Mouse (Mus musculus): ENCODE data around the gene St6galnac3.

St6galnac3 gene

DNA sequence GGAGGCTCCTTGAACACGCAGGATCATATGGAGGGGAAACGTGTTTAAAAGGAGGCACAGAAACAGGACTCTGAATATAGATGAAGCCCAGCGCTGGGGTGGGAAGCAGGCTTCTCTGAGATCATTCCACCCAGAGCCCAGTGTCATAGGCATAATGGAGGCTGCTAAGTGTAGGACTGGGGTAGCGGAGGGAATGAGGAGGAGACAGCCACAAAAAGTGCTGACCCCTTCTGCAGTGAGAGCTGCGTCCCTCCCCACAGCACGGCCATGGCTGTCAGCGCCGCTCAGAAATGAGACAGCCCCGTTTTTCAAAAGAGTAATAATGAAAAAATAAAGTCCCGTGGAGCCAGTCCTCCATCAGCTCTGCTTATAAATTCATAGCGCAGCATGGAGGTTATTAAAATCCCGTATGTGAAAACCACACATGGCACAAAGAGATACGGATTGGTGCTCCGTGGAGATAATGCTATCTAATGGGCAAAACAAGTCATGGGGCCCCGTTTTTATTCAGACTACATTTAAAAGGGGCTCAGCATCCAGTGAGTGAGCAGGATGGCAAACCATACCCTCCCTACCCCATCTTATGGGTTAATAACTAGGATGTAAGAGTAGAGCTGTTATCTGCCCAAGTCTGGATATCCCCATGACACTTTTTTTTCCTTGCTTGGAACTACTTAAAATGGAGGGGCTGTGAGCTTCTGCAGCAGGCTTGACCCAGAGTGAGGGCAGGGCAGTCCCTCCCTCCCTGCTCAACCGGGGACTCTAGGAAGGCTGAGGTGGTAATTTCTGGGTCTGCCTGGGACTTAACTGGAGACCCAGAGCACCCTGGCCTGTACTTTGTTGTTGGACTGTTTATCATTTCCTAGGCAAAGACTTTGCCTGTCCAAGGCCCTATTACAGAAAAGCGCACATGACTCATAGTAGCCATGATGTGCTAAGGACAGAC is 288.6 kb downstream of the St6galnac3 start:
- ChIA-PET POLR2A (interaction anchor here in 1 of 4 experiments (0.9 kb wide), 1 partner anchor 17 kb away, joined by 6 read pairs; no protein-coding TSS in a partner anchor), CTCF (no interaction called here)

DNA sequence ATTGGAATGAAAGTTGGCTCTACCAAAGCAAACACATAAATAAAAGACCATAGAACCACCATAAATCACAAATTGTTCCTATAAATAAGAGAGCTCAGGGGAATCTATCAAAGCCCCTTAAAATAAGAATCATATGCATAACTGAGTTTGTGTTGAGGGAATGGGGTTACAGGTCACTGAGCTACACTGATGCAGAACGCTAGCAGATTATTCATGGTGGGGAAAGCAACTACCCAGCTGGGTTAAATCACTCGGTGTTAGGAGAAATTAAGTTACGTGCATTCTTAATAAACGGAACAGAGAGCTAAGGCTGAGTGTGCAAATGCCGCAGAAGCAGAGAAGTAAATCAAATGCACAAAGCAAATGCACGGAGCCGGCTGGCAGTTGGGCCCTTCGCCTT is 292.0 kb downstream of the St6galnac3 start:
- ChIA-PET CTCF (interaction anchor here in 1 of 4 experiments (0.5 kb wide), 1 partner anchor 389 kb away, joined by 6 read pairs; no protein-coding TSS in a partner anchor), POLR2A (interaction anchor here in 1 of 4 experiments (1.2 kb wide), 1 partner anchor 21 kb away, joined by 5 read pairs; no protein-coding TSS in a partner anchor)

DNA sequence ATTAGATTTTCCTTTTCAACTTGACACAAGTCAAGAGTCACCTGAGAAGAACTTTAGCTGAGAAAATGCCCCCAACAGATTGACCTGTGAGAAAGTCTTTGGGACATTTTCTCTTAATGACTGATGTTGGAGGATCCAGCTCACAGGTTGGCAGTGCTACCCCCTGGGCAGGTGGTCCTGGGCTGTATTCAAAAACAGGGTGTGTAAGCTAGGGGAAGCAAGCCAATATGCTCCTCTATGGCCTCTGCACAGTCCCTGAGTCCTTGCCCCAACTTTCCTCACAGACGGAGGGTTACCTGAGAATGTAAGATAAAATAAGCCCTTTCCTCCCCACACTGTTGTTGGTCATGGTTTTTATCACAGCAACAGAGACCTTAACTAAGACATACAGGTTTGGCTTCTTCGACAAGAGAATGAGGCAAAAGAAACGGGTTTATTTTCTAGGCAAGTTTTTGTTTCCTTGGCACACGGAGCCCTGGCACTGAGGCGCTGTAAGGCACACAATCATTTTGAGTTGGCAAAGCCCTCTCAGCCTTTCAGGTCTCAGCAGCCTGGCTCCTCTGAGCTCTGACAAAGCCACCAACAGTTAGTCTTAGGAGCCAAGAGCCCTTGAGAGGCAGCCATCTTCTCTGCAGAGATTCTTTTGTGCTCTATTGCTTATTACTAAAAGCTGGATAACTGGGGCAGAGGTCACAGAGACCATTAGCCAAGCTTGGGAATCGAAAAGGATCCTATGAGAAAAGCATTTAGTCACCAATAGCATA is 292.7 kb downstream of the St6galnac3 start:
- ChIA-PET CTCF (interaction anchor here in 1 of 4 experiments (0.6 to 0.7 kb wide), 2 partner anchors 16 to 172 kb away, joined by 3 read pairs; no protein-coding TSS in a partner anchor), POLR2A (interaction anchor here in 1 of 4 experiments (1.2 kb wide), 1 partner anchor 21 kb away, joined by 5 read pairs; no protein-coding TSS in a partner anchor)

DNA sequence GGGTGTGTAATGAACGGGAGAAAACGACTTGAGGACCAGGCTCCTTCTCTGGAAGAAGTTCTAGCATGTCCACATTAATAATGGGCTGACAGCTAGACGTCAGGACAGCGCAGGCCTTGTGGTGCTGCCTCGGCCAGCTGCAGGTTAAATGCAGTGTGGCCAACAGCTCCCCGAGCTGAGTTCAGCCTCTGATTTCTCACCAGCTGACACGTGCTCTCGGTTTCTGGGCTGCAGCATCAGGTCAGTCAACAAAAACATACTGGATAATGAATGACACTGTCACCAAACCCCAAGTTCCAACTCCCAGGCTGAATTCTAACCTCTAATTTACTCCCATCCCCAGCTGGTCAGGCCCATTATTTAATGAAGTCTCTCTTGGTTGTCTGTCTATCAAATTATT is 295.1 kb downstream of the St6galnac3 start:
- CTCF ChIA-PET = no interaction called here
- POLR2A ChIA-PET = no interaction called here

DNA sequence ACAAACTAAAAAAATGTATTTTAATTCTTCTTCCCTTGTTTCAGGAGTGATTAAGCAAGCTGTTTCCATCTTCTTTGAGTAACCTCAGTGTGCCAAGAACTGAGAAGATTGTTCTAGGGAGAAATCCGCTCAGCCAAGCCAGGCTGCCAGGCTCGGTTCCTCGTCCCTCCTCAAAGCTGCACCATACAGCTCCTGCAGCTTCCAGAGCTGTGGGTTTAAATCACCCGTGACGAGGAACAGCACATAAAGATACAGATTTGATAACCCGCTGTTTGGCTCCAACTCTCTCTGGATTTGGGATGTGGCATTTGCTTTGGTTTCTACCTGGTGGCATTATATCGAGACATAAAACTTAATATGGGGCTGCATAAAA is 303.1 kb downstream of the St6galnac3 start:
- POLR2A ChIA-PET = interaction anchor here in 2 of 4 experiments (0.5 to 0.7 kb wide), 4 partner anchors 9 to 573 kb away, joined by 3 to 5 read pairs (median 3); no protein-coding TSS in a partner anchor
- CTCF ChIA-PET = no interaction called here

DNA sequence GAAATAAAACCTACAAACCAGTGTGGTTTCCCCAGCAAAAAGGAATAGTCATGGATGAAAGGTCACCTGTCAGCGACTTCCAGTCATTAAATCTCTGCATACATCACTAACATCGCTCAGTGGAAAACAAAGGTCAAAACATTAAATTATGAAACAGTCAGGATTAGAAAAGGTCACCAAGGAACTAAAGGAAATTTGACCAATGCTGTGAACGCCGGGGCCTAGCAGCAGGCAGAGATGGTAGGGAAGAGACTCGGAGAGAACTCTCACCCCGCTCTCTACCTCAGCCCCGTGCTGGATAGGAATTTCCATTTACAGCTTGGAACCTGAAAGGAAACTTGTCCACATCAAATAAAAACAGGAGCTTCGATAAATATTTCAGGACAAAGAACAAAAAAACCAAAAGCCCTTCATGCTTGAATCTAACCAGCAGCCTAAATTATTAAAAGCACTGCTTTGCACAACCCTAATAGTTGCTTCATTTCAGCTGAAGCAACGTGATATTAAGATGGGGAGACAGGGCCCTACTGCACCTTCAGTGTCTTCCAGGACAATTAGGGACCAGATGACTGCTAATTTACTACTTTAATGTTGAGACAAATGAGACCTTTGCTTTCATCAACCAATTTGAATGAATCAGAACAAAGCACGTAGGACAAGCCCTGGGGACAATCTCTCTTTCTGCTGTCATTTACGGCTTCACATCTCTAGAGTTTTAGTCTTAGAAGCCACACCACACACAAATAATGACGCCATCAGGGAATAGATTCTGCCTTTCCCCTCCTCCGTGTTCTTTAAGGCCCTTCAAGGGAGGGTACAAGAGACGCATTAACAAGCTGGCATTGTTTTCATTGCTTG is 303.7 kb downstream of the St6galnac3 start:
- ChIA-PET CTCF (interaction anchor here in 1 of 4 experiments (1.0 kb wide), 1 partner anchor 57 kb away, joined by 8 read pairs; no protein-coding TSS in a partner anchor), POLR2A (interaction anchor here in 2 of 4 experiments (0.5 to 0.7 kb wide), 2 partner anchors 8 to 36 kb away, joined by 3 to 5 read pairs; no protein-coding TSS in a partner anchor)

DNA sequence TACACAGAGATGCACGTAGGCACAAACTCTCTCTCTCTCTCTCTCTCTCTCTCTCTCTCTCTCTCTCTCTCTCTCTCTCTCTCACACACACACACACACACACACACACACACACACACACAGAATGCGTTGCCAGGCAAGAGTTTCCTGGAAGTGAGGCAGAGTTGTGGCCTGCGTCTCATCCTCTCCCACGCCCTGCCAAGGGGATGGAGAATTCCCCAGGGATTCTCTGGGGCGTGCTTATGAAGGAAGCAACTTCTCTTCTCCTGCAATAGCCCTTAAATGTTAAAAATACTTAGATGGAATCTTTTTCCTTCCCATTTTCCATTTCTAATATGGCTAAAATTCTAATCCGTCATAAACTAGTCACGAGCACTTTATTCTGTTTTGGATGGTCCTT is 305.6 kb downstream of the St6galnac3 start:
- POLR2A ChIA-PET = interaction anchor here in 1 of 4 experiments (0.7 kb wide), 1 partner anchor 117 kb away, joined by 3 read pairs; no protein-coding TSS in a partner anchor
- CTCF ChIA-PET = no interaction called here

DNA sequence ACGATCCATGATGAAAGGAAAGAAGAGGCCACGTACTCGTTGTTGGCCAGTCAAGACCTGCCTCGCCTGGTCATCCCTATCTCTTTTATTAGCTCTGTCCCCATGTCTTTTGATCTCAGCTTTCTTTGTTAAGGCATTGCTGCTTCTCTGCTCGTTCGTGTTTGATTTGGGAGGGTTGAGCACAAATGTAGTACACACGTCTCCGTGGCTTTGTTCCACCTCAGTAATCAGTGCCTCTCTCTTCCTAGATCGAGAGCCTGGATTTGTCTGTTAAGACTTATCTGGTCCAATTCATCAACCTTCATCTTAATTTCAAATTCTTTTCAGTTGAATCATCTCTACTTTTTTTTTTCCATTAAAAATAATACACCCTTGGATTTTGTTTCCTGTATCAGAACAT is 308.0 kb downstream of the St6galnac3 start:
- POLR2A ChIA-PET = interaction anchor here in 1 of 4 experiments (0.6 kb wide), 1 partner anchor 222 kb away, joined by 3 read pairs; no protein-coding TSS in a partner anchor

DNA sequence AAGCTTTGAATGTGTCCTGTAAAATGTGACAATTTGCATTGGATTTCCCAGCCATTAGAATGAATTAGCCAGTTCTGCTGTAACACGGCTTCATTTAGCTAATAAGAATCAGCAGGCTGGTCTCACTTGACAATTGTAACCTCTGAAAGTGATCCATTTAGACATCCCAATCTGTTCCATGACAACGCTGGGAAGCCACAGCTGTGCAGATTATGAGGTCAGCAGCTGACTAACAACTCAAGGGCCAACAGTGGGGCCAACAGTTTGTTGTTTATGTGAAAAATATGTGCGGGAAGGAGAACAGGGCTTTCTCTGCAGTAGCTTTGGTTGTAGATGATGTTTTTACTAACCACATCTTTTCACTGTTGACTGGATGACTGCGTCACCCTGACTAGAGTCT is 308.6 kb downstream of the St6galnac3 start:
- POLR2A ChIA-PET = interaction anchor here in 1 of 4 experiments (0.6 kb wide), 2 partner anchors 222 to 952 kb away, joined by 3 to 13 read pairs; no protein-coding TSS in a partner anchor
- CTCF ChIA-PET = interaction anchor here in 1 of 4 experiments (0.6 kb wide), 1 partner anchor 15 kb away, joined by 3 read pairs; no protein-coding TSS in a partner anchor

More for the DNA sequence above, 308.0 kb downstream of the St6galnac3 start:
- CTCF ChIA-PET = interaction anchor here in 1 of 4 experiments (0.6 to 0.8 kb wide), 2 partner anchors 419 to 1162 kb away, joined by 3 read pairs; no protein-coding TSS in a partner anchor

DNA sequence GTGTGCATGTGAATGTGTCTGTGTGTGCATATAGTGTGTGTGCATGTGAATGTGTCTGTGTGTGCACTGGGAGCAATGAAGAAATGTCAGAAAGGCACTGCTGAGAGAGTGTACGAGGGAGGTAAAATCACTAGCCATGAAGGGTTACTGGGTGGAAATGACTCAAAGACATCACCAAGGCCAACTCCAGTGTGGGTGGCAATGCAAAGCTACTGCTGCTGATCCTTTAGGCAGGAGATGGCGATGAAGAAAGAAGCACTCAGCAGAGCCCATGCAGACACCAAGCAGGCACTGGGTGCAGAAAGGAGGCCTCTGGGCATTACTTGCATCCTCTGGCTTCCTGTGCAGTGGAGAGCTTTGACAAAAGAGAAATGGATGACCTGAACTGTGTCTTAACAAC is 310.8 kb downstream of the St6galnac3 start:
- POLR2A ChIA-PET = interaction anchor here in 1 of 4 experiments (0.7 kb wide), 1 partner anchor 838 kb away, joined by 3 read pairs; no protein-coding TSS in a partner anchor
- CTCF ChIA-PET = no interaction called here

DNA sequence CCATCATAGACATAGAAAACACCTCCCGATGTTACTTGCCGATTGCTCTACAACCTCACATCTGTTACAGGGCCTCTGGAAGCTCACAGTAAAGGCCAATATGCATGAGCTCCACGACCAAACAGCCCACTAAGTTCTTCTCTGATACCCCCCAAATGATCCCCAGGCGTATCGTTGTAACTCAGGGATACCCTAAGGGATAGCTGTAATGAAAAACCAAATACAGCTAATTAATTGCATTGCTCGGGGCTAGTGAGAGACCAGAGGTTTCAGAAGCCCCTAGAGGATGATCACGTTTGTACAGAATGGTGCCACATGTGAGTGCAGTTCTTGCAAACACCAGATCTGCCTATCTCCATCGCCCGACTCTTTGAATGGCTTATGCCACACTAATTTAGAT is 315.7 kb downstream of the St6galnac3 start:
- ChIA-PET CTCF (no interaction called here), POLR2A (interaction anchor here in 1 of 4 experiments (0.6 to 1.3 kb wide), 2 partner anchors 9 to 18 kb away, joined by 3 read pairs; no protein-coding TSS in a partner anchor)

DNA sequence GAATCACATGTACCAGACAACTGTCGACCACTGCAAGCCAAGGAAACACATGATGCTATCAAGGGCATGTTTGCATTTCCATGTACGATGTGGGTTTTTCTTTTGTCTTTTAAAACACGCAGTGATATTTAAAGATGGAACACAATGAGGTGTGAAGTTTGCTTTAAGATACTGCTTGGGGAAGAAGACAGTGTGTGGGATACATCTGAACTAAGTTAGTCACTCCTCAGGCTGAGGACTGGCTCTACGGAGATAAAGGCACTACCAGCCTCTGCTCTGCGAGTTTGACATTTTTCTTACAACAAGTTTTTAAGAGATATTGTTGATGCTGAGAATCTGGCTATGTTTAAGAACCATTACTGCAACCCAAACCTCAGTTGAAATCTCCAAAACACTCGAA is 316.6 kb downstream of the St6galnac3 start:
- POLR2A ChIA-PET = interaction anchor here in 1 of 4 experiments (1.3 kb wide), 1 partner anchor 9 kb away, joined by 3 read pairs; no protein-coding TSS in a partner anchor
- CTCF ChIA-PET = no interaction called here

DNA sequence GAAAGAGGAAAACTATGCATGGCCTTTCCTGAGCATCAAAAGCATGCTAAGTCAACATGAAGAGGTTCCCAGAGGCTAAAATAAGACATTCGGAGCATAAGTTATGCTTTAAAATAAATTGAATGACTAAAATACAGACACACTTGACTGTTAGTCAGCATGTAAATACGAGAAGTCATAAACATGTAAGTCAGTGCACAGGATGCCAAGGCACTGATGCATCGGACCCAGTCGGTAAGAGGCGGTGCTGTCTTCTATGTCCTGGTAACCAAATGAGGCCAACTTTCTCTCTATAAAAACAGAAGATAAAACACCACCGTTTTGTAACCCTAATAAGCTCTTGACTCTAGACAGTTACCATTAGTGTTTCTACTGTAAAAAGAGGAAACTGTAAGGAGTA is 317.3 kb downstream of the St6galnac3 start:
- ChIA-PET POLR2A (no interaction called here), CTCF (no interaction called here)

DNA sequence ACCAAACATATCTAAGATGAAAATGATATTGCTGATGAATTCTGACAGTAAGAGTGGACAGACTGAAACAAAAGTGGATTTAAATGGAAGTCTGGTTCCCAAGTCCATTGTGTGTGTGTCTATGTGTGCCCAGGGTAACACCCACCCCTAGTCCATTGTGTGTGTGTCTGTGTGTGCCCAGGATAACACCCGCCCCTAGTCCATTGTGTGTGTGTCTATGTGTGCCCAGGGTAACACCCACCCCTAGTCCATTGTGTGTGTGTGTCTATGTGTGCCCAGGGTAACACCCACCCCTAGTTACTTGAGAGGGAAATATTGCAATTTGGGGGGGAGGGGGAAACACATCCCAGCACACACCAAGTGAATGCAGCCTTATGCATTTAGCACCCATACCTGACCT is 318.1 kb downstream of the St6galnac3 start:
- ChIA-PET POLR2A (interaction anchor here in 1 of 4 experiments (0.6 kb wide), 1 partner anchor 512 kb away, joined by 4 read pairs; no protein-coding TSS in a partner anchor), CTCF (interaction anchor here in 1 of 4 experiments (0.6 kb wide), 1 partner anchor 174 kb away, joined by 6 read pairs; no protein-coding TSS in a partner anchor)

DNA sequence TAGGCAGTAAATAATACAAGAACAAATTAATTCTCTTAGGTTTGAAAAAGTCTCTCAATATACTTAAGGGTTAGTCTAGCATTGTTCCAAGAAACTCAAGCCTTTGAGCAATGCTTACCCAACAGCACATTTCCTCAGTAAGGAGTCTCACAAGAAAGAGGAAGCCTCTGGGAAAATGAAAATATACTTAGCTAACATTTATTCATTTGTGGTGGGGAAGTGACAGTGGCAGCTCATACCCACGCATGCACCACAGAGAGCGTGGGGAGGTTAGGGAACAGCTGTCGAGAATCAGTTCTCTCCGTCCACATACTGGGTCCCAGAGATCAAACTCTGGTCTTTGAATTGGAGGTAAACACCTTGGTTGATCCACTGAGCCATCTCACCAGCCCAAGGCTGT is 318.8 kb downstream of the St6galnac3 start:
- CTCF ChIA-PET = interaction anchor here in 1 of 4 experiments (0.6 kb wide), 1 partner anchor 175 kb away, joined by 6 read pairs; no protein-coding TSS in a partner anchor
- POLR2A ChIA-PET = interaction anchor here in 1 of 4 experiments (0.6 kb wide), 1 partner anchor 513 kb away, joined by 4 read pairs; no protein-coding TSS in a partner anchor

DNA sequence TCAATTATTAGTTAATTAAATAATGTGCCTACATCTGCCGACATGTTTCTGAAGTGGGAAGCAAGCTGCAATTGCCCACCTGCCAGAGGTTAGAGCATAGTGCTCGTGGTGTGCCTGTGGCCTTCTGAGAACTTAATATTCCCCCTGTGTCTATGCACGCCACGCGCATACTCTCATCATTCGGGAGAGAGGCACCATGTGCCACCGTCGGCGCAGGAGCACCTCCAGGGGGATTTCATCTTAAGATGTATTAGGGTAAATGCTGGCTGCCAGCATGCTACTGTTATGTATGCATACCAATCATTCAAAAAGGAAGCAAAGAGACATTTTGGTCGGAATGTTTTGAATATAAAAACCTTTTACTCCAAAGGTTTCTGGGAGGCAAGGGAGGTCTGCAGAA is 319.3 kb downstream of the St6galnac3 start:
- ChIA-PET CTCF (interaction anchor here in 1 of 4 experiments (0.6 kb wide), 1 partner anchor 487 kb away, joined by 3 read pairs; no protein-coding TSS in a partner anchor), POLR2A (no interaction called here)

DNA sequence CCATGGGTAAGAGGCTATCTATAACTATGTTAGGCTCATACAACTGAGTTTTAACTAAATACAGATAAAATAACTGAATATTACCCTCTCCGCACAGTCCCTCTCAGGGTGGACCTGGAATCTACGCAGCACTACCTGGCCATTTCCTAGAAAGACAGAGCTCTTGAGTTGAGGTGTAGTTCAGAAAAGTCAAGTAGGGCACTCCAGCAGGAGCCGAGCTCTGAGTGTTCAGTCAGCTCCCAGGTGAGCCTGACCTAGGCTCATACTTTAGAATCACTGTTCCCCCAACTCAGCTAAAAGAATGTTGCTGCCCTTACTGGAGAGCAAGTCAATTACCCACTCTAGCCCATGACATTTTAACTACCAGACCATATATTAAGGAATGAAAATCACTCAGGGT is 324.7 kb downstream of the St6galnac3 start:
- ChIA-PET CTCF (interaction anchor here in 1 of 4 experiments (0.5 kb wide), 1 partner anchor 211 kb away, joined by 3 read pairs; no protein-coding TSS in a partner anchor), POLR2A (interaction anchor here in 2 of 4 experiments (0.6 to 1.3 kb wide), 8 partner anchors 9 to 470 kb away, joined by 3 to 5 read pairs (median 3); no protein-coding TSS in a partner anchor)

All from embryonic stem cell, embryonic (primary cell).